Mouse (Mus musculus): ENCODE results near the gene Ugt1a8. TPM values are rescaled to one million over a fixed set of nuclear protein-coding genes. Genes with fewer than 3 reads are reported as not detected.
"Not testable (repeated sequence)": the region's sequence is repeated elsewhere in the genome, so short reads cannot be mapped to it uniquely, and the experiment has no call there.

Gene Ugt1a8
- polyA plus RNA-seq, 1 experiment: not detected

DNA sequence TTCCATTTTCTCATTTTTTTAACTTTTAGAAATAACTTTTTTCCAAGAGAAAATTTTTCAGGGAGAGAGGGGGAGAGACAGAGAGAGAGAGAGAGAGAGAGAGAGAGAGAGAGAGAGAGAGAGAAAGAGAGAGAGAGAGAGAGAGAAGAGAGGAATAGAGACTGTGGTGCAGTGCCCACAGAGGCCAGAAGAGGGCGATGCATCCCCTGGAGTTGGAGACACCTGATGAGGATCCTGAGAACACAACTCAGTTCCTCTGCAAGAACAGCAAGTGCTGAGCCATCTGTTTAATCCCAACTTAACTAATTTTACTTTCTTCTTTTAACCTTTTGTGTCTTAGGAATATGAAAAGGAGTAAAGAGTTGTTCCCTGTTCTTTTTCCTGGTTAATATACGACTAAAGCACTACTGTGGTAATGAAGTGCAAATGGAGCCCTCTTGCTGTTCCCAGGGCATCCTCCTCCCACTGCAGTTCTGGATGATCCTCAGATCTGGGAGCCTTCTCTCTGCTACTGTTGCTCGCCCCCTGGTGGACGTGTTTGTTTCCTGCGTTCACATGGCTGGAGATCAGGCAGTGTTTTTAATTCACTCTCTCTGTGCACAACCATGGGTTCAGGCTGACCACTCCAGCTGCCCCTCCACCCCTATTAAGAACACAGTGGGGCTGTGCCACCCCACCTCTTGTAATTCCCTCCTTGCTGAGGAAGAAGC, 56.5 kb downstream of the Ugt1a8 start:
- H3K79me3 ChIP-seq (ENCODE audit: low read depth); H3K79me2 ChIP-seq (ENCODE audit: control insufficient read depth, insufficient read depth); H3K27me3 ChIP-seq (ENCODE audit: control insufficient read depth, insufficient read depth, insufficient read length); H3K4me3 ChIP-seq (ENCODE audit: insufficient read depth, poor library complexity, severe bottlenecking); H3K36me3 ChIP-seq (ENCODE audit: control insufficient read depth, insufficient read depth); H3ac ChIP-seq (ENCODE audit: control insufficient read depth, insufficient read length, low read depth): not testable (repeated sequence)
- peak; percentile 8 for TF ChIP-seq CTCF (IDR thresholded peaks at IDR 0.05; ENCODE audit: control insufficient read depth, insufficient read depth, insufficient read length)

DNA sequence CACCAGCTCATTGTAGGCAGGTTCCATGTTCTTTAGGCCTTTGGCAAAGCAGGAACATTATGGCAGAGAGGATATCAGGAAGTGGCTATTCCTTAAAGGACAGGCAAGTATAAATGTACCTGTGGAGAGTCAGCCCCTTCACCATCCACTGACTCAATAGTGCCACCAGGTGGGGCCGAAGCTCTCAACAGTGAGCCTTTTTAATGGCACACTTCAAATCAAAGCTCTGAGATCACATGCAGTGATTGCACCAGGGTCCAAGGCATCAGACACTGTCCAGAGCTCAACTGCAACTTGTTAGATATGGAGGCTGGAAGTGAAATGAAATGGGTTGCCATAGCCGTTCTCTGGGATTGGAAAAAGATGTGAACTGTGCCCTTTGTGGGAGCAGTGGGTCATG, 57.7 kb downstream of the Ugt1a8 start:
- not testable (repeated sequence) for H3K79me3 ChIP-seq (ENCODE audit: low read depth); H3K36me3 ChIP-seq (ENCODE audit: control insufficient read depth, insufficient read depth); H3ac ChIP-seq (ENCODE audit: control insufficient read depth, insufficient read length, low read depth); H3K79me2 ChIP-seq (ENCODE audit: control insufficient read depth, insufficient read depth); H3K4me3 ChIP-seq (ENCODE audit: insufficient read depth, poor library complexity, severe bottlenecking); H3K27me3 ChIP-seq (ENCODE audit: control insufficient read depth, insufficient read depth, insufficient read length)

DNA sequence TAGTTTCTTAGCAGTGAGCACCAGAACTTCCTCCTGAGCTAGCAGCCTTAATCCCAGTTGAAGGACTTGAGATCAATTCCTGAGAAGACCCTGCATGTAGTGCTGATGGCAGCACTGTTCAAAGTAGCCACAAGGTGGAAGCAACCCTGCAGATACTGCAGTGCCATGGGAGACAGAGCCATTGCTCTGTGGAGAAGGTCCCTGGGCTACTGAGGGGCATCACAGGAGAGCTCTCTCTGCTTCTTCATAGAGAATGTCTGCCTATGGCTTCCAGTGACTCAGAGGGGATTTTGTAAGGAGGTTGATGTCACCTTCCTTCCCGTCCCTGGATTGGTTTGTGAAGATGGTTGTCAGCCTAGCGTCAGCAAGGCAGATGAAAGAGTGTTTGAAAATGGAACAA, 62.5 kb downstream of the Ugt1a8 start:
- not testable (repeated sequence) for H3K4me3 ChIP-seq (ENCODE audit: insufficient read depth, poor library complexity, severe bottlenecking); H3K36me3 ChIP-seq (ENCODE audit: control insufficient read depth, insufficient read depth); H3K27me3 ChIP-seq (ENCODE audit: control insufficient read depth, insufficient read depth, insufficient read length); H3K79me3 ChIP-seq (ENCODE audit: low read depth); H3ac ChIP-seq (ENCODE audit: control insufficient read depth, insufficient read length, low read depth); H3K79me2 ChIP-seq (ENCODE audit: control insufficient read depth, insufficient read depth)
- TF ChIP-seq CTCF (IDR thresholded peaks at IDR 0.05; ENCODE audit: control insufficient read depth, insufficient read depth, insufficient read length): peak; percentile 2

DNA sequence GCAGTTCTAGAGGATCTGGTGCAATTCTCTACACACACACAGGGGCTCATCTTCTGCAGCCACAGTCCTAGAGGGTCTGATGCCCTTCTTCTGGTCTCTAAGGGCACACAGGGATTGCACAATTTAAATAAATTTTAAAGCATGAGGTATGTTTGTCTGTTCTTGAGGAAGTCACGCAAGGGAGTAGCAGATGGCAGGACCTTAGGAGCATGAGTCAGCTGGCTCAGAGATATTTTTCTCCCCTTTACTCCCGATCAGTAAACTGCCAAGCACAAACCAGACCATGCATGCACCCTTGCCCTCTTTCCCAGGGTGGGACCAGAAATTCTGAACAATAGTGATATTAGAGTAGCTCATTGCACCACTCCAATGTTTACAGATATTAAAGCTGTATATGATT, 70.8 kb downstream of the Ugt1a8 start:
- Histone ChIP-seq H3K27me3 (ENCODE audit: control insufficient read depth, insufficient read depth, insufficient read length) (peaks cover 5% of the 10 kb centered on the region), H3ac (ENCODE audit: control insufficient read depth, insufficient read length, low read depth) (no peak overlapping the region), H3K4me3 (ENCODE audit: insufficient read depth, poor library complexity, severe bottlenecking) (no peak overlapping the region), H3K36me3 (ENCODE audit: control insufficient read depth, insufficient read depth) (no peaks in the 10 kb centered on the region), H3K79me3 (ENCODE audit: low read depth) (no peaks in the 10 kb centered on the region), H3K79me2 (ENCODE audit: control insufficient read depth, insufficient read depth) (no peaks in the 10 kb centered on the region)
- TF ChIP-seq MYOD1 (IDR thresholded peaks at IDR 0.05; ENCODE audit: control insufficient read depth, insufficient read length, low read depth) (no peak), MAX (IDR thresholded peaks at IDR 0.05) (no peak), CTCF (IDR thresholded peaks at IDR 0.05; ENCODE audit: control insufficient read depth, insufficient read depth, insufficient read length) (no peak), MYOG (IDR thresholded peaks at IDR 0.05; ENCODE audit: control insufficient read depth, extremely low read depth, insufficient read length) (no peak), FOSL1 (IDR thresholded peaks at IDR 0.05; ENCODE audit: insufficient read depth, low read length, poor library complexity, severe bottlenecking) (no peak), CEBPB (IDR thresholded peaks at IDR 0.05; ENCODE audit: low read depth) (no peak), USF1 (IDR thresholded peaks at IDR 0.05; ENCODE audit: low read depth) (no peak)

DNA sequence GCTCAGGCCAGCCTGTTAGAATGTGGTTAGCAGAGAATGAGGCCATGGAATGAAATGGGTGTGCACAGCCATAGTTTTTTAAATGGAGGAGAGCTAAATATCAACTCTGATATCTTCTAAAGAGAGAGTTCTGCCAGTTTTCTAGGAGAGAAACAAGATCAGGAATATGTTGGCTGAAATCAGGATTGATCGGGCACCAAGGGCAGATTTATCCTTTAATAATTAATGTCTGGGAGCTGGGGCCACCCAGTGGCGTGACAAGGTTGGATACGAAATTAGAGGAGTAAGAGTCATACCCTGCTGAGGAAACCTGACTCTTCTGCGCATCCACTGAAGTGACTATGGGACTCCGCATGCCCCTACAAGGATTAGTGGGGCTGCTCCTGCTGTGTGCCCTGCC, 78.1 kb downstream of the Ugt1a8 start, which contains the start of gene Ugt1a5:
Gene Ugt1a5, plus strand, starts transcription at position 302 of the 400 bp plus-strand sequence.
- TF ChIP-seq MAX (IDR thresholded peaks at IDR 0.05): no peak
- no peak for TF ChIP-seq MYOD1 (IDR thresholded peaks at IDR 0.05; ENCODE audit: control insufficient read depth, insufficient read length, low read depth)
- no peak for TF ChIP-seq FOSL1 (IDR thresholded peaks at IDR 0.05; ENCODE audit: insufficient read depth, low read length, poor library complexity, severe bottlenecking)
- TF ChIP-seq USF1 (IDR thresholded peaks at IDR 0.05; ENCODE audit: low read depth): no peak
- TF ChIP-seq CTCF (IDR thresholded peaks at IDR 0.05; ENCODE audit: control insufficient read depth, insufficient read depth, insufficient read length): no peak
- TF ChIP-seq MYOG (IDR thresholded peaks at IDR 0.05; ENCODE audit: control insufficient read depth, extremely low read depth, insufficient read length): no peak
- no peak for TF ChIP-seq CEBPB (IDR thresholded peaks at IDR 0.05; ENCODE audit: low read depth)
- Histone ChIP-seq H3K79me3 (ENCODE audit: low read depth) (no peaks in the 10 kb centered on the region), H3K27me3 (ENCODE audit: control insufficient read depth, insufficient read depth, insufficient read length) (no peaks in the 10 kb centered on the region), H3ac (ENCODE audit: control insufficient read depth, insufficient read length, low read depth) (no peak within 1 kb of the TSS), H3K4me3 (ENCODE audit: insufficient read depth, poor library complexity, severe bottlenecking) (no peak within 1 kb of the TSS), H3K79me2 (ENCODE audit: control insufficient read depth, insufficient read depth) (no peaks in the 10 kb centered on the region), H3K36me3 (ENCODE audit: control insufficient read depth, insufficient read depth) (no peaks in the 10 kb centered on the region)

DNA sequence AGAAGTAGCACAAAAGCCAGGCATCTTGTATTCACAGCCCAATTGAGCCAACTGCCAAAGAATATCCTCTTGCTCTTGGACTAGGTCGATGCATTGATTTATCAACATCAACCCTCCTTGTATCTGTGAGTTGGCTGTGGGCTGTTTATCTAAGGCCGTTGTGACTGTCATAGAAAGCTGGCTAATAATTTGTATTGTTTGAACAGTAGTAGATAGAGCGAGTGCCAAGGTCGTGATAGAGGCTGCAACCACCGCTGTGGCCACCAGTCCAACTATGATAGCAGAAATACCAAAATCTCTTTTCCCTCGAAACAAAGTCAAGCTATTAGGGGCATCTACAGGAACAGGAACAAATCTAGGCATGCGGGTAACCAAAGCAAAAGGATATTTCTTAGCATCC, 84.6 kb downstream of the Ugt1a8 start:
- H3ac ChIP-seq (ENCODE audit: control insufficient read depth, insufficient read length, low read depth); H3K79me2 ChIP-seq (ENCODE audit: control insufficient read depth, insufficient read depth); H3K27me3 ChIP-seq (ENCODE audit: control insufficient read depth, insufficient read depth, insufficient read length); H3K36me3 ChIP-seq (ENCODE audit: control insufficient read depth, insufficient read depth); H3K79me3 ChIP-seq (ENCODE audit: low read depth); H3K4me3 ChIP-seq (ENCODE audit: insufficient read depth, poor library complexity, severe bottlenecking): not testable (repeated sequence)

DNA sequence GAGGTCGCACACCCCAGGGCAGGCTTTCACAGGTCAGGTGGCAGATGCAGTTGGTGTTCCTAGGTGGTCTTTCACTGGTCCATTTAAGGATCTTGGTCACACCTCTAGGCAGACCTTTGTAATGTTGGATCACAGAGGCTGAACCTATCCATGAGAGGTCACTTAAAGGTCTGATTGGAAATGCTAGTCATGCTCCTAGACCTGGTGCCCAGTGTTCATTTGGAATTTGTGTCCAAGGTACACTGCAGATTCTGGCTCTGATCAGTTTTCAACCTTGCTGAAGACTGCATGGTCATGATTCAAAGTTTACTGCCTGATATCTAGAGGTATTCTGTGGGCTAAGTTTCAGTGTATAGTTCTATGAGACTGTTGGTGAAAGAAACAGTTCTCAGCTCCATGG, 92.0 kb downstream of the Ugt1a8 start:
- Histone ChIP-seq H3K4me3 (ENCODE audit: insufficient read depth, poor library complexity, severe bottlenecking) (no peak overlapping the region), H3K79me3 (ENCODE audit: low read depth) (no peaks in the 10 kb centered on the region), H3ac (ENCODE audit: control insufficient read depth, insufficient read length, low read depth) (no peak overlapping the region), H3K27me3 (ENCODE audit: control insufficient read depth, insufficient read depth, insufficient read length) (no peaks in the 10 kb centered on the region), H3K79me2 (ENCODE audit: control insufficient read depth, insufficient read depth) (no peaks in the 10 kb centered on the region), H3K36me3 (ENCODE audit: control insufficient read depth, insufficient read depth) (no peaks in the 10 kb centered on the region)
- TF ChIP-seq FOSL1 (IDR thresholded peaks at IDR 0.05; ENCODE audit: insufficient read depth, low read length, poor library complexity, severe bottlenecking): no peak
- no peak for TF ChIP-seq MAX (IDR thresholded peaks at IDR 0.05)

Measured in C2C12 (cell line).